Mouse (Mus musculus): ENCODE data around the gene Rasgrp2.

Gene Rasgrp2

DNA sequence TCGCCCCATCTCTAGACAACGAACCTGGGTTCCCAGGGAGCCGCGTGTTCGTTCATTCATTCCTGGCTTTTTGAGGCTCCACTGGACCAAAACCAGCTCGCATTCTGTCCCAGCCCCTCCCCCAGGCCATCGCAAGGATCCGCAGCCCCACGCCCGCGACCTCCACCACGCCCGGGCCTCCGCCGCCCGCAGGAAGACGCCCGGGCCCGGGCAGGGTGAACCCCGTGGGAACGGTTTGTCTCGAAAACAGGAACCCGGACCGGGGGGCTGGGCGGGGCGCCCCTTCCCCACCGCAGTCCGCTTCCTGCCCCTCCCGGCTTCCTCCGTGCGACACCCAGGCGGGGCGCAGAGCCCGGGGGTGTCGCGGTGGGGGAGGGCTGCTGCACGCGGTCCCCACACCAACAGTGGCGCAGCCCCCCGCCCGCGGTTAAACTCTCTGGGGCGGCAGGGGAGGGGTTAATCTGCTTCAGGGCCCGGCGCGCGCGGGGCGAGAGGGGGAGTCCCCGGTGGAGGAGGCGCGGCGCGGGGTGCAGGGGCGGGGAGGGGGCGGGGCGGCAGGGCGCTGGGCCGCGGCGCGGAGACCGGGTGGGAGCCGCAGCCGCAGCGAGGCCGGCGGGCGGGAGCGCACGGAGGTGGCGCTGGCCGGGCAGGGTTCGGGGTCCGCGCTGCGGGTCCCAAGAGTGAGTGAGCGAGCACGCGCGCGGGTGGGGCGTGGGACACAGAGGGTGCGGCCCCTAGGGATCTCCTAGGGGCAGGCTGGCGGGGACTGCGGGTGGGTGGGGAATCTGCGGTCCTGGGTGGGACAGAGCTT is at the start of gene Rasgrp2:
Rasgrp2 (plus strand) TSS at position 56 of the 811 bp plus-strand sequence.
- no peak for DNase-seq (ENCODE audit: low spot score in 2 of 2)

- no peak for DNase-seq (ENCODE audit: low spot score in 2 of 2)
These were observed 47.6 kb upstream of the Rasgrp2 start for GRCm38 (mm10) chr19:6351431-6352106.

DNA sequence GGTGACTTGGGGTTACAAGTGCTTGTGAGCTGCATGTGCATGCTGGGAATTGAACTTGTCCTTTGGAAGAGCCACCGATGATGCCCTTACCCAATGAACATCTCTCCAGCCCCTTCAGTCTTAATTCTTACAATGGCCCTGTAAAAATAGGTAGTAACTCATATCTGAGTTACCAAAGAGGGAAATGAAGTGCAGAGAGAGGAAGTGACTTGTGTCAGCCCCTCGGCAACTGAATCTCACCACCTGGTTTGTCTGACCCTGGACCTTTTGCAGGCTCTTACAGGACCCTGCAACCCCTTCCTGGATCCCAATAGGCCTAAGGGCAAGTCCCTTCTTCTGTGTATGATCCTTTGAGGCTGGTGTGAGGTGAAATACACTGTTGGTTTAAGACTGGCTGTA is 47.0 kb upstream of the Rasgrp2 start:
- DNase-seq (ENCODE audit: low spot score in 2 of 2), result no peak

DNA sequence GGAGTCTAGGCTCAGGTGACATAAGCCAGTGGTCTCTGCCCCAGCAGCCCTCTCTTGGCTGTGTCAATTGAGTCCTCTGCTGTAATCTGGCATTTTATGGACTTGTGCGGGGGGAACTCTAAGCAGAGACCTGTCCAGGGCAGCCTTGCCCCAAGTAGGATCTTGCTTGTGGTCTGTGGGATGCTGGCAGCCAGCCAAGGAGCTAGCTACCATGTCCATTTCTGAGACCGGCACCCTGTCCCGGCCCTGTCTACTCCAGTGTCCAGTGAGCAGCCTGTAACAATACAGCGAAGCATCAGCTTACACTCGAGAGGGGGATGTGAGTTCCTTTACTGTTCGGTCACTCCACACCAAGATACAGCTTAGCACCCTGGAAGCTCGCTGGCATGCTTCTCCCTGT is 45.1 kb upstream of the Rasgrp2 start:
- DNase-seq (ENCODE audit: low spot score in 2 of 2), result no peak

GRCm38 (mm10) chr19:6361291-6361690 is 37.8 kb upstream of the Rasgrp2 start:
- DNase-seq (ENCODE audit: low spot score in 2 of 2), result no peak

GRCm38 (mm10) chr19:6363091-6363410 is 36.1 kb upstream of the Rasgrp2 start:
- no peak for DNase-seq (ENCODE audit: low spot score in 2 of 2)

- peak; percentile 99 to 100 for DNase-seq (ENCODE audit: low spot score in 2 of 2)
These were observed 35.5 kb upstream of the Rasgrp2 start, which contains the start of gene Sf1 for GRCm38 (mm10) chr19:6363411-6364240. Gene Sf1, plus strand, starts transcription at chr19:6363690.

GRCm38 (mm10) chr19:6364317-6364725 is 34.8 kb upstream of the Rasgrp2 start:
- peak; percentile 91 to 94 for DNase-seq (ENCODE audit: low spot score in 2 of 2)

GRCm38 (mm10) chr19:6364842-6365241 is 34.3 kb upstream of the Rasgrp2 start:
- DNase-seq (ENCODE audit: low spot score in 2 of 2), result no peak

GRCm38 (mm10) chr19:6370175-6370574 is 29.0 kb upstream of the Rasgrp2 start:
- no peak for DNase-seq (ENCODE audit: low spot score in 2 of 2)

GRCm38 (mm10) chr19:6372433-6372832 is 26.7 kb upstream of the Rasgrp2 start:
- DNase-seq (ENCODE audit: low spot score in 2 of 2), result no peak

GRCm38 (mm10) chr19:6373539-6374400 is 25.4 kb upstream of the Rasgrp2 start:
- DNase-seq (ENCODE audit: low spot score in 2 of 2), result peak; percentile 79 to 83

- no peak for DNase-seq (ENCODE audit: low spot score in 2 of 2)
These were observed 24.6 kb upstream of the Rasgrp2 start for GRCm38 (mm10) chr19:6374571-6374970.

- DNase-seq (ENCODE audit: low spot score in 2 of 2), result no peak
These were observed 23.5 kb upstream of the Rasgrp2 start for GRCm38 (mm10) chr19:6375423-6376254.

DNA sequence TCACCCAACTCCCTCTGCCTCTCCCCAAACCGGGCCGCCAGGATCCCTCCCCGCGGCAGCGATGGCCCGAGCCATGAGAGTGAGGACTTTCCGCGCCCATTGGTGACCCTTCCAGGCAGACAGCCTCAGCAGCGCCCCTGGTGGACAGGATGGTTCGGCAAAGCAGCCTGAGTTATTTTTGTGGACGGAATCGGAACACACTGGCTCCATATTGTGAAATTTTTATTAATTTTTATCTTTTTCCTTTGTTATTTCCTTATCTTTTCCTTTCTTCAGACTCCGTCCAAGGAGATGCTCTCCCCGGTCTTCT is 22.9 kb upstream of the Rasgrp2 start:
- DNase-seq (ENCODE audit: low spot score in 2 of 2), result no peak

DNA sequence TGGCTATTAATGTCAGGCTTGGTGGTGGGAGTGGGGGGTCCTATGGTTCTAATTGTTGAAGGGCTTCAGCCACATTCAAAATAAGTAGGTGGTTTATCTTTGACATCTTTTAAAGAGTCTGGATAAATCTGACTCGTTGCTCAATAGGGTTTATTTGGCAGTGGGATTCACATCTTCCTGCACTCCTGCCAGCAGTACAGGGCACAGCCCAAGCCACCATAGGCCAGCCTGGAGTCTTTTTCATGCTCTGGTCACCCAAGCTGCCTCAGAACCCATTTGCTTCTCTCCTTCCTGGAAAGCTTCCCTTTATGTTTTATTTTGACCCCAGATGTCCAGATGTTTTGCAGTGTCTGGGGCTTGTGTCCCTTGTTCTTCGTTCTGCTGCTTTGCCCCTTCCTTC is 22.5 kb upstream of the Rasgrp2 start:
- DNase-seq (ENCODE audit: low spot score in 2 of 2), result no peak

DNA sequence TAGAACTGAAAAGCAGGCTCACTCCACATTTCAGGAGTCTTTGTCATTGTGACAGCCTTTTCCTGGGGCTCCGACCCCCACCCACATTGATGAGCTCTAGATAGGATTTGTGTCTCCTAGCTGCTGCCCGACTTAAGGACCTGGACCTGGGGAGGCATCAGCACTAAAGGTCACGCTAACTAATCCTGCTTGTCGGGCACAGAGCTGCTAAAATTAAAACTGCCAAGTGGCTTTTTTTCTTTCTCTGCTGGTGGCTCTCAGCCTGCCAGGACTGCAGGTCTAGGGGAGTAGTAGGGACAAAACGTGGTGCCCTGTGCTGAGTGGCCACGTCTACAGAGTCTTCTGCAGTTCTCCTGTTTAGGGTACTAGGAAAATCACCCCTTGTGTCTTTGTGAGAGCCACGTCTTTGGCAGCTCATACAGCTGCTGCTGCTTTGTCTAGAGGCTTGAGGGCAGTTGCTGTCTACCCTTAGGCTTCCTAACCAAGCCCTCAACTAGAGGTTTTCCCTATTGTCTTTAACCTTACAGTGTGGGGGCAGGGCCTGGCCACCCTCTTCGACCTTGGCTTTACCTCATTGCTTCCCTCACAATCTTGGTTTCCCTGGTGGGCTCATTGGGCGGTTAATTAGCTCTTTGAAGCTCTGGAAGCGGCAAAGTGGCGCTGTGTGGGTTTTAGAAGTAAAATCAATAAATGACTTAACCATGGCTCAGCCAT is 21.7 kb upstream of the Rasgrp2 start:
- no peak for DNase-seq (ENCODE audit: low spot score in 2 of 2)

- DNase-seq (ENCODE audit: low spot score in 2 of 2), result no peak
These were observed 18.6 kb upstream of the Rasgrp2 start for GRCm38 (mm10) chr19:6380411-6381166.

GRCm38 (mm10) chr19:6381238-6381637 is 17.9 kb upstream of the Rasgrp2 start:
- no peak for DNase-seq (ENCODE audit: low spot score in 2 of 2)

Measured in right cerebral cortex, adult 2 months (tissue).